Comparison of ENCODE assay signal across 23 mouse cellular contexts in genomic region chrX:11568262-11568661, GRCm38 (mm10).
A peak's percentile ranks its signal among the peaks of the same experiment; 100 is the strongest.
DNase-seq lines count a peak whose midpoint lies in the region; ATAC-seq lines count a peak whose summit lies in the region.
"Had no signal": no experiment of that assay in that cellular context is flagged by ENCODE, and none has a peak within 500 bp of the region (broad histone marks: within the 10 kb centered on the region; RNA-seq: fewer than 3 reads in every experiment).

No protein-coding gene starts in this region.

- H3K4me3 ChIP-seq in kidney, embryonic 16.5 days (ENCODE audit: low read length), result no peak overlapping the region
- H3K4me3 ChIP-seq: erythroblast, embryonic 14.5 days; limb, embryonic 13.5 days; midbrain, embryonic 12.5 days; neural tube, embryonic 13.5 days had no signal

- H3K4me1 ChIP-seq in kidney, embryonic 16.5 days (ENCODE audit: insufficient read depth, low read length), result no peaks in the 10 kb centered on the region
- H3K4me1 ChIP-seq: midbrain, embryonic 12.5 days; neural tube, embryonic 13.5 days had no signal

- H3K9me3 ChIP-seq in kidney, embryonic 16.5 days (ENCODE audit: low read length), result peaks cover 3% of the 10 kb centered on the region; the same call in 1 of the 2 replicates
- H3K9me3 ChIP-seq: limb, embryonic 13.5 days; midbrain, embryonic 12.5 days; neural tube, embryonic 13.5 days had no signal

- ATAC-seq in kidney, embryonic 16.5 days (ENCODE audit: low FRiP score, low TSS enrichment), result no peak
- ATAC-seq: forebrain, embryonic 16.5 days; hindbrain, embryonic 16.5 days had no signal

- 57% methylated on average over 5 of the region's 5 CpGs for WGBS in kidney, embryonic 16.5 days

- H3K27ac ChIP-seq in kidney, embryonic 16.5 days (ENCODE audit: low read length), result no peak overlapping the region
- H3K27ac ChIP-seq: limb, embryonic 13.5 days; midbrain, embryonic 12.5 days; neural tube, embryonic 13.5 days; stomach, postnatal 0 days had no signal

- H3K4me2 ChIP-seq in kidney, embryonic 16.5 days (replicated peaks; ENCODE audit: low read depth, low read length), result no peak overlapping the region
- H3K4me2 ChIP-seq: limb, embryonic 13.5 days; liver, embryonic 11.5 days; midbrain, embryonic 12.5 days; neural tube, embryonic 13.5 days had no signal

- no peak overlapping the region for H3K9ac ChIP-seq in kidney, embryonic 16.5 days (replicated peaks; ENCODE audit: low read length)
- H3K9ac ChIP-seq: limb, embryonic 13.5 days; midbrain, embryonic 12.5 days; neural tube, embryonic 13.5 days had no signal

- peak; percentile 50 for DNase-seq in kidney, adult 11 months
- DNase-seq in kidney, postnatal 10 days, result no peak
- peak; percentile 10 to 51 for DNase-seq in kidney, postnatal 25 days
- peak; percentile 12 to 25 for DNase-seq in kidney, postnatal 36 days
- no peak for DNase-seq in layer of hippocampus, postnatal 14 days (ENCODE audit: low spot score in 2 of 2)
- no peak for DNase-seq in adrenal gland, postnatal 25 days
- DNase-seq: adrenal gland, postnatal 14 days; cerebellum, adult 18-20 months; cerebellum, postnatal 10 days; heart, postnatal 14 days; lung, postnatal 36 days; right cerebral cortex, postnatal 4 days; thymus, adult 18-20 months; thymus, postnatal 36 days had no signal

- H3K36me3 ChIP-seq in kidney, embryonic 16.5 days (ENCODE audit: insufficient read depth, low read length), result no peaks in the 10 kb centered on the region
- H3K36me3 ChIP-seq: limb, embryonic 13.5 days; midbrain, embryonic 12.5 days; neural tube, embryonic 13.5 days had no signal

- peaks cover 6% of the 10 kb centered on the region; the same call in 1 of the 2 replicates for H3K27me3 ChIP-seq in kidney, embryonic 16.5 days (ENCODE audit: insufficient read depth, low read length)

Comparison
In these comparisons a context has a peak if more than half of its experiments do, and no peak if none do; other contexts are left out.
1. DNase-seq: peak in kidney, adult 11 months (single experiment), kidney, postnatal 25 days (2 of 2) and kidney, postnatal 36 days (2 of 2); none in kidney, postnatal 10 days (single experiment), layer of hippocampus, postnatal 14 days (0 of 2) and adrenal gland, postnatal 25 days (single experiment).